Mouse (Mus musculus): ENCODE measurements around the gene Podnl1.

The Podnl1 gene

GRCm38 (mm10) chr8:84125656-84126055, at the start of gene Podnl1:
Gene Podnl1 (plus strand): TSS chr8:84125989.
- peak; percentile 58 for DNase-seq

GRCm38 (mm10) chr8:84076412-84076811, 49.4 kb upstream of the Podnl1 start:
- DNase-seq = no peak

GRCm38 (mm10) chr8:84076849-84077248, 48.9 kb upstream of the Podnl1 start:
- no peak for DNase-seq

- DNase-seq = no peak
Measured at GRCm38 (mm10) chr8:84079206-84079605, 46.6 kb upstream of the Podnl1 start.

- peak; percentile 63 for DNase-seq
Measured at GRCm38 (mm10) chr8:84083829-84084241, 42.0 kb upstream of the Podnl1 start.

DNA sequence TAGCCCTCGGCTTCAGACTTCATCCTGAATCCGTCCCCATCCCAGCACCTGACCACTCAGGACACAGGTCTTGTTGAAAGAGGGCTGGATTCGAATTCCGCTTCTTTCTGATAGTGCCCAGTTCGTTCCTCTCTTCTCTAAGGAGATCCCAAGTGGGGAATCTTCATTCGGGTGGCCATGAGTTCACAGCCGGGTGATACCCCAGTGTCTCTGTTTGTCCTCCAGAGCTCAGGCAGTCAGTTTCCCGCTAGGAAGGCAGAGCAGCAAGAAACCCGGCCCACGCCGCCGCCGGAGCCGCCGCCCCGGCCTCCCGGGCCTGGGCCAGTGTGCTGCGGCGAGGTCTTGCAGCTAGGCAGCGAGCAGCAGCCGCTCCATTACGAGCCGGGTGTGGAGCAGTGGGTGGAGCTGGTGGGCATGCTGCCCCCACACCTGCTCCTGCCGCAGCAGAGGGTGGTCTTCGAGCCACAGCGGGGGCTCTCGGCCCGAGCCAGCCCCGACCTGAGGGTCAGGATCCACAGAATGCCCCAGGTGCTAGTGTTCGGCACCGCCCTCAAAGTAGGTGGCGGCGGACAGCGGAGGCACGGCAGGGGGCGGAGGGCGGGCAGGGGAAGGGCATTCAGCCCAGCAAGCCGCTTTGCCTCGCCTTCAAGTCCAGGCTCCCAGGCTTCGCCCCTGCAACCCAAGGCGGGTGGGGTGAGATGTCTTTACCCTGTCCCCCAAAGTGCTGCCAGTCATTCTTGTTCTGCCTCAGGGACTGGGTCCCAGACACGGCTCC, 41.3 kb upstream of the Podnl1 start:
- DNase-seq = no peak

DNA sequence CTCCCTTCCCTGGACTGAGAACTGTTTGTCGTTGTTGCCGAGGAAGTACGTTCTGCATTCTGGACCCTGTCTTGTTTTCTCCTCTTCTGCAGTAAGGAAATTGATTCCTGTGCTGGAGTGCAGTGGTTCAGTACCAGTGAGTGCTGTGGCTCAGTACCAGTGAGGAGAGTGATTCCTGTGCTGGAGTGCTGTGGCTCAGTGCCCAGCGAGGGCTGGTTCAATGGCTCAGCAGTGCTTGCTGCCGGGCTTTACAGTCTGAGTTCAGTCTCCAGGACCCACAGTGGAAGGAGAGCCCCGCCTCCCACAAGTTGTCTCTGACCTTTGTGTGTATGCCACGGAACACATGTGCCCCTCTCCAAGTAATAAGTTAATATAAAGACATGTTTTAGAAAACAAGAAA, 38.6 kb upstream of the Podnl1 start:
- DNase-seq = no peak

DNA sequence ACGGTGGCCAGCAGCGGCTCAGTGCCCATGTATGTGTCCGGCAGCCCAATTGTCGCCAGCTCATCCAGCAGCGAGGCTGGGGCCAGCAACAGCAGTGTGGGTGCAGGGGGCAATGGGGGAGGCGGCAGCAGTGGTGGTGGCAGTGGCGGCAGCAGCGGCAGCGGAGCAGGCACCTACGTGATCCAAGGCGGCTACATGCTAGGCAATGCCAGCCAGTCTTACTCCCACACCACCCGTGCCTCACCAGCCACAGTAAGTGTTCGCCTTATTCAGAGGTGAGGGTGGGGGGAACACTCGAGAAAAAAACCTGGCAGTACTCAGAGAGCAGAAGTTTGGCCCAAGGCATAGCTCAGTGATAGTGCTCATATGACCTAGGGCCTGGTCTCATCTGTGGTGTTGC, 38.0 kb upstream of the Podnl1 start:
- DNase-seq = no peak

DNA sequence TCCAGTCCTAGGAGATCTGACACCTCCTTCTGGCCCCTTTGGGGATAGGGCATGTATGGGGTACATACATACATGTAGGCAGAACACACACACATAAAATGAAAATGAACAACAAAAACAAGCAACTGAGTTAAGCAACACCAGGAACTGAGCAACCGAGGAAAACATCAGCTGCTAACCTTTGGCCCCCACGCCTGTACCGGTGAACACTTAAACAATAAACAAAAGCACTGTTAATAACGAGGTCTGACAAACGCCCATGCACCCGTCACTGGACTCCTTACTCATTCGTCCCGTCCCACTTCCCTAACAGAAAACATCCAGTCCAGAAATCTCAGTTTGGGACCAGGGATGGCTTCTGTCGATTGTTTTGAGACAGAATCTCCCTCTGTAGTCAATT, 36.5 kb upstream of the Podnl1 start:
- no peak for DNase-seq

- DNase-seq = no peak
Measured at GRCm38 (mm10) chr8:84090585-84090984, 35.2 kb upstream of the Podnl1 start.

DNA sequence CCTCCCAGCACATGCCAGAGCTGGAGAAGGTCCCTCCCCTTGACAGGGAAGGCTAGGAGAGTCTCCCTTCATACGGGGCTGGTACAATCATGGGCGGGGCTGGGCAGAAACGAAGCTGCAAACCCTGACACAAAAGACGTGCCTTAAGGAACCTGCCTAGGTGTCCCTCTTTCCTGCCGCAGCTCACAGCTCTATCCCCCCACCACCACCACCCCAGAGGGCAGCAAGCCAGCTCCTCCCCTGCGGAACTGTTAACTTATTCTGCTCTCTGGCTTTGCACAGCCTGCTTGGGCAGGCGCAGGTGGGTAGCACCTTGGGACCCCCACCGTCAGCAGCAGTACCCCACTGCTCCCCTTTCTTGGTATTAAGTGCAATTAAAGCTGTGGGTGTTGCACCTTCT, 29.7 kb upstream of the Podnl1 start:
- DNase-seq = no peak

GRCm38 (mm10) chr8:84098376-84098775, 27.4 kb upstream of the Podnl1 start:
- no peak for DNase-seq

- DNase-seq = peak; percentile 25
Measured at GRCm38 (mm10) chr8:84101476-84102270, 24.1 kb upstream of the Podnl1 start.

- DNase-seq = peak; percentile 79
Measured at GRCm38 (mm10) chr8:84103601-84104000, 22.2 kb upstream of the Podnl1 start.

DNA sequence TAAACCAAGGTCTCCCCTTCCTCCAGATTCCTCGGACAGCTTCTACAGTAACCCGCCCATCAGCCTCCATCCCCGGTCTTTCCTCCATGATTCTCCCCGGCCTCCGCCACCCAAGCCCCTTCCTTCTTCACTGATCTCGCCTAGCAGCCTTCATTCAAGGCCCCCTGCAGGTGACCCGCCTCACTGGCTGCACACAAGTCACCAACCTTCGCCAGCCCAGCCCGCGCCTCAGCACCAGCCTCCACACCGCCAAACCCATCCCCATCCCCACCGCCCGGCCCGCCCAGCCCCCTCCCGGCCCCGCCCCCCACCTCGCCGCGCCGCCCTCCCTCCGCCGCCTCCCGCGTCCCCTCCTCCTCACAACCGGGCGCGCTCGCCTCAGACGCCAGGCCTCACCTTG, 21.6 kb upstream of the Podnl1 start:
- DNase-seq = peak; percentile 83

DNA sequence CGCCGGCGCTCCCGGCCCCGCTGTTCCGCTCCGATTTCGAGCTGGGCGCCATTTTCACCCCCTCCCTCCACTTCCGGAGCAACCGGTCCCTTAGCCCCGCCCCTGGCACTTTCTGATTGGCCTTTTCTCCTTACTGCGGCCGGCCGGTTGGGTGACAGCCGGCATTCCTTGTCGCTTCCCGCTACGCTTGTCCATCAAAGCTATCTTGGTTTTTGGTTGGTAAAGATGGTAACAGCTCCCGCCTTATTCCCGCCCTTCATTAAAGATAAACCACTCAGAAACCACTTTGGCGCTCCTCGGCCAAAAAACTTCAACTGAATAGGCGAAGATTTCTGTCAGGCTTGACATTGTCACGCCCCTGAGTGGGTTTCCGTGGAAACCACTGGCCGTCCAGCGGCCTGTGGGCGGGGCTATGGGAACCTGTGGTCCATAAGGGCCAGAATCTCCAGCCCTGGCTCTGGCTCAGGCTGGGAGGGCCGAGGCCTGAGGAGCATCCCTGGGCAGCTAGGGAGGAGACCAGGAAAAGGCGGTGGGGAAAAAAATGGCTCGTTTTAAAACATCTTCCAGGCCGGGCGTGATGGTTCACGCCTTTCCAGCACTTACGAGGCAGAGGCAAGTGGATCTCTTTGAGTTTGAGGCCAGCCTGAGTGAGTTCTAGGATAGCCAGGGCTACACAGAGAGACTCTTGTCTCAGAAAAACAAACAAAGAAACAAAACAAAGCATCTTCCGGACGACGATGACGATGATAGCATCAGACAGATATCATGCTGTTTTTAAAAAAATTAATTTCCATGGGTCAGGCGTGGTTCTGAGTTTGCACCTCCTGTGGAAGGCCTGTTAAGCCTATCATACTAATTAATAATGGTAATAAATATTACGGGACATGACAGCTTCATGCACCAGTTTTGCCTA, 20.8 kb upstream of the Podnl1 start, which contains the start of gene Dcaf15:
TSS of gene Dcaf15 (minus strand) at position 72 of the 913 bp plus-strand sequence.
- DNase-seq = peak; percentile 99

DNA sequence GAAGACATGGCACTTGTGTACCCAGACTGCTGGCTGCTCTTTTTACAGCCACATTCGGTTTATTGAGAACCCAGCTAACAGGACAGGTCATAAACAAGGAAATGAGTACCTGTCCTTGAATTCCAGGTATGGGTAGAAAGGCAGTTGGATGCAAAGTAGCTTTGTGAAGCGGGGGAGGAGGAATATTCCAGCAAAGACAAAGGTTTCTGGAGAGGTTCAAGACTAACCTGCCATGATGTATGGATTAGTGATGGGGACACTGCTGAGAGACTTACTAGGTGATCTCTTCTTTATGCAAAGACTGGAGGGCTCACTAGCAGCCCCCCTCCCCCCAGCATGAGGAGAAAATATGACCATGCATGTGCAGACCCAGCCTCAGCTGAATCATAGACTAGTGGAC, 20.1 kb upstream of the Podnl1 start:
- DNase-seq = no peak

DNA sequence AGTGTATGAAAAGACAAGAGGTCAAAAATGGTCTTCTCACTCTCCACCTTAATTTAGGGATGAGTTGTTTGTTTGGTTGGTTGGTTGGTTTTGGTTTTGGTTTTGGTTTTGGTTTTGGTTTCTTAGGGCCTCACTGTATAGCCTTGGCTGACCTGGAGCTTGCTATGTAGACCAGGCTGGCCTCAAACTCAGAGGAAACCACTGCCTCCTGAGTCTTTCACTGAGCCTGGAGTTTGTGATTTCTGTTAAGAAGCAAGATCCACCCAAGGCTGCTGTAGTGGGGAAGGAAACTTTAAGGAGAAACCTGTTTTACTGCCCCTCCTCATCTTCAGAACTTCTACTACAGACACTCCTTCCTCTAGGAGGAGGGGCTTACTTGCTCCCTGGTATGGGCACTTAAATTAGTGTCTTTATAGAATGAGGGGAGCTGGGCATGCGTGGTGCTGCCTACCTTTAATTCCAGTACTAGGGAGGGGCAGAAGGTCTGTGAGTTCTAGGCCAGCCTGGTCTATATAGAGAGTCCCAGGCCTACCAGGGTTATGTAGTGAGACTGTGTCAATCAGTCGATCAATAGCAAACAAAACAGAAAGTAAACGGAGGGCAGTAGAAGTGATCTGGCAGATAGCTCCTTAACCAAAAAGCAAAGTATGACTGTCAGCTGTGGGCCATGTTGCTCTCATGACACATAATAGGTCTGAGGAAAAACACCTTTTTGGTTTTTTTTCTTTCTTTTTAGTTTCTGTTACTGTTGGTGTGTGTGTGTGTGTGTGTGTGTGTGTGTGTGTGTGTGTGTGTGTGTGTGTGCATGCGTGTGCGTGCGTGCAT, 19.4 kb upstream of the Podnl1 start:
- no peak for DNase-seq

DNA sequence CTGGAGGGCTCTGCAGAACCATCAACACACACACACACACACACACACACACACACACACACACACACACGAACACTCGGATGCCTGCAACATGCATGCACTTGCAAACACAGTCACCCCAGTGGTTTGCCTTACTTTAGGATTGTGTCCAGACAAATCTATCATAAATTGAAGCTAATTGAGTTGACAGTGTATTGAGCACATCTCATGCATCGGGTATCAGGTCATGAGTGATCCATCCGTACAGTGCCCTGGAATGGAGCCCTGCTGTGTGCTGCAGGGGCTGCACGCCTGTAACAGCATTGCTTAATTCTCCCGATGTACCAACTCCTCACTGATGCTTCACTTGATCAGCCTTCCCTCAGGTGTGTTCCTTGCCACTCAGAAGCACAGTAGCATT, 10.1 kb upstream of the Podnl1 start:
- DNase-seq = no peak

- no peak for DNase-seq
Measured at GRCm38 (mm10) chr8:84122151-84122550, 3.6 kb upstream of the Podnl1 start.

DNA sequence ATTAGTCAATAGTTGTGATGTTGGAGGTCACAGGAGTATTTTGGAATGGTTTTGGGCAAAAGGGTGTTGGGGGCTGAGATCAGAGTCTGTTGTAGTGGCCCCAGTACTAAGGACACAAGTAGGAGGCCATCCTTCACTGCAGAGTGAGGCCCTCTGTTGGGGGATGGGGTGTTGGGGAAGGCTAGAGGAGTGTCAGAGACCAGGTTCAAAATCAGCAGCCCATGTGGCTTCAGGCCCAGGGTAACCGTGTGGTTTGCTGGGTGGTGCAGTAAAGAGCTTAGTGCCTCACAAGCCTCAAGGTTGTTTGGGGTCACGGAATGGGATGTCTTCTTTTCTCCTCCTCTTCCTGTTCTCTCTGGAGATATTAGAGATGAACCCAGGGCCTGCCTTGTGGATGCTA, 953 bp downstream of the Podnl1 start:
- no peak for DNase-seq
